Mouse (Mus musculus) left cerebral cortex, adult 11 months (tissue): ENCODE results near the gene Ppil4.
A peak's percentile ranks its signal among the peaks of the same experiment; 100 is the strongest.

Experiments used
- DNase-seq: peaks from one replicate; pipeline ENCODE4 v3.0.0; 2022; ENCODE audit warnings: low spot score

The Ppil4 gene

GRCm38 (mm10) chr10:7861259-7861936, 68.7 kb downstream of the Ppil4 start:
- no peak for DNase-seq

- DNase-seq: no peak
Measured at GRCm38 (mm10) chr10:7861937-7862657, 69.4 kb downstream of the Ppil4 start.

- DNase-seq: no peak
Measured at GRCm38 (mm10) chr10:7863411-7863810, 70.7 kb downstream of the Ppil4 start.

GRCm38 (mm10) chr10:7864184-7864583, 71.5 kb downstream of the Ppil4 start:
- DNase-seq: no peak

GRCm38 (mm10) chr10:7864806-7865205, 72.1 kb downstream of the Ppil4 start:
- DNase-seq: no peak

GRCm38 (mm10) chr10:7866762-7867665, 74.3 kb downstream of the Ppil4 start:
- DNase-seq: no peak

GRCm38 (mm10) chr10:7867666-7868030, 75.0 kb downstream of the Ppil4 start:
- no peak for DNase-seq

GRCm38 (mm10) chr10:7869746-7870145, 77.1 kb downstream of the Ppil4 start:
- no peak for DNase-seq

- peak; percentile 12 for DNase-seq
Measured at GRCm38 (mm10) chr10:7870571-7871315, 78.1 kb downstream of the Ppil4 start.

GRCm38 (mm10) chr10:7871381-7872020, 78.8 kb downstream of the Ppil4 start:
- no peak for DNase-seq
